Mouse (Mus musculus) CH12.LX (cell line): ENCODE results near the gene Gm2a. TPM values are rescaled to one million over a fixed set of nuclear protein-coding genes. Genes with fewer than 3 reads are reported as not detected.

Source experiments
- DNase-seq: peaks from one replicate; pipeline ENCODE4 v3.0.0-alpha.2; 2013; ENCODE audit errors: extremely low read depth
- H3K27ac ChIP-seq: 2 replicates; pipeline ENCODE4 v1.5.1; 2012; ENCODE audit warnings: low read depth, mild to moderate bottlenecking, control low read depth, moderate library complexity; ENCODE audit not compliant: insufficient read depth
- H3K27me3 ChIP-seq: replicated peaks from 2 replicates; pipeline ENCODE3; 2012; ENCODE audit warnings: inconsistent platforms
- H3K36me3 ChIP-seq, 2 experiments: replicated peaks in 1 of 2; 2 replicates each; pipeline versions ENCODE3 to v1.6.1; 2012; ENCODE audit warnings: inconsistent platforms in 1 of 2, low read length in 1 of 2, mild to moderate bottlenecking in 1 of 2, mixed read lengths in 1 of 2, moderate library complexity in 1 of 2; ENCODE audit not compliant: control insufficient read depth in 1 of 2, insufficient read depth in 1 of 2
- H3K4me1 ChIP-seq, 2 experiments: 2 replicates each; pipeline ENCODE4 v1.6.1; 2012; ENCODE audit warnings: inconsistent platforms in 1 of 2, moderate library complexity in 1 of 2; ENCODE audit not compliant: insufficient read depth in 2 of 2, control insufficient read depth in 1 of 2
- H3K4me2 ChIP-seq: 2 replicates; pipeline ENCODE4 v1.6.1; 2012; ENCODE audit warnings: low read depth, mild to moderate bottlenecking, control low read depth; ENCODE audit not compliant: poor library complexity, insufficient read depth, severe bottlenecking
- H3K4me3 ChIP-seq, 3 experiments: fragments of 150-350 bp in 1 of 3; sonication (generic) in 1 of 3; replicated peaks in 1 of 3; 2 replicates each; pipeline versions ENCODE3 to v1.5.1; 2011 to 2012; ENCODE audit warnings: low read depth in 2 of 3, low read length in 2 of 3, mild to moderate bottlenecking in 2 of 3, moderate library complexity in 2 of 3, control low read depth in 1 of 3, improper control_type of control experiment in 1 of 3, inconsistent platforms in 1 of 3, mixed read lengths in 1 of 3; ENCODE audit not compliant: poor library complexity in 1 of 3
- H3K79me2 ChIP-seq: replicated peaks from 2 replicates; pipeline ENCODE4 v1.6.1; 2012; ENCODE audit warnings: mild to moderate bottlenecking, moderate library complexity; ENCODE audit not compliant: control insufficient read depth, poor library complexity, insufficient read depth, severe bottlenecking; ENCODE audit errors: extremely low read depth
- H3K9ac ChIP-seq: 2 replicates; pipeline ENCODE4 v1.6.1; 2012; ENCODE audit warnings: low read depth, mild to moderate bottlenecking, control low read depth, moderate library complexity; ENCODE audit not compliant: insufficient read depth
- H3K9me3 ChIP-seq: replicated peaks from 2 replicates; pipeline ENCODE3; 2012; ENCODE audit warnings: low read length, inconsistent platforms, mixed read lengths
- BHLHE40 ChIP-seq: IDR thresholded peaks from 2 replicates; pipeline ENCODE4 v1.6.1; 2011; ENCODE audit warnings: mild to moderate bottlenecking, low read depth, low read length, improper control_type of control experiment
- CHD1 ChIP-seq: IDR thresholded peaks from 2 replicates; pipeline ENCODE4 v1.6.1; 2012; ENCODE audit warnings: low read depth, low read length, improper control_type of control experiment, inconsistent platforms
- CHD2 ChIP-seq: IDR thresholded peaks from 2 replicates; pipeline ENCODE4 v1.6.1; 2011; ENCODE audit warnings: low read length, improper control_type of control experiment
- CTCF ChIP-seq, 2 experiments: IDR thresholded peaks in 1 of 2; conservative IDR thresholded peaks in 1 of 2; 2 replicates each; pipeline ENCODE4 v1.5.1; 2011 to 2012; ENCODE audit warnings: low read depth in 2 of 2, low read length in 2 of 2, improper control_type of control experiment in 1 of 2, inconsistent platforms in 1 of 2, mild to moderate bottlenecking in 1 of 2, moderate library complexity in 1 of 2
- E2F4 ChIP-seq: IDR thresholded peaks from 2 replicates; pipeline ENCODE4 v1.6.1; 2011; ENCODE audit warnings: low read depth, low read length, improper control_type of control experiment; ENCODE audit not compliant: insufficient replicate concordance
- ELF1 ChIP-seq: IDR thresholded peaks from 2 replicates; pipeline ENCODE4 v1.6.1; 2014; ENCODE audit warnings: low read depth, mild to moderate bottlenecking, inconsistent platforms, low read length, improper control_type of control experiment
- EP300 ChIP-seq: IDR thresholded peaks from 2 replicates; pipeline ENCODE4 v1.6.1; 2011; ENCODE audit warnings: low read length, improper control_type of control experiment
- ETS1 ChIP-seq: conservative IDR thresholded peaks from 2 replicates; pipeline ENCODE4 v1.6.1; 2012; ENCODE audit warnings: low read depth, mild to moderate bottlenecking, inconsistent platforms, low read length, improper control_type of control experiment, moderate library complexity
- GABPA ChIP-seq: IDR thresholded peaks from 2 replicates; pipeline ENCODE4 v1.6.1; 2012; ENCODE audit warnings: low read depth, low read length, improper control_type of control experiment, inconsistent platforms; ENCODE audit not compliant: insufficient replicate concordance
- HCFC1 ChIP-seq: IDR thresholded peaks from 2 replicates; pipeline ENCODE4 v1.6.1; 2012; ENCODE audit warnings: low read depth, mild to moderate bottlenecking, inconsistent platforms, low read length, improper control_type of control experiment
- IRF4 ChIP-seq: IDR thresholded peaks from 2 replicates; pipeline ENCODE4 v1.6.1; 2014; ENCODE audit warnings: low read depth, mild to moderate bottlenecking, inconsistent platforms, low read length, improper control_type of control experiment
- JUN ChIP-seq: IDR thresholded peaks from 2 replicates; pipeline ENCODE4 v1.6.1; 2011; ENCODE audit warnings: low read depth, mild to moderate bottlenecking, low read length, improper control_type of control experiment, moderate library complexity; ENCODE audit not compliant: insufficient read depth
- JUND ChIP-seq: conservative IDR thresholded peaks from 2 replicates; pipeline ENCODE4 v1.6.1; 2011; ENCODE audit warnings: low read depth, low read length, improper control_type of control experiment
- KAT2A ChIP-seq: IDR thresholded peaks from 2 replicates; pipeline ENCODE4 v1.6.1; 2012; ENCODE audit warnings: low read length, improper control_type of control experiment, inconsistent platforms; ENCODE audit not compliant: insufficient replicate concordance
- MAFK ChIP-seq: IDR thresholded peaks from 2 replicates; pipeline ENCODE4 v1.6.1; 2011; ENCODE audit warnings: low read length, improper control_type of control experiment; ENCODE audit not compliant: insufficient replicate concordance
- MAX ChIP-seq: IDR thresholded peaks from 2 replicates; pipeline ENCODE4 v1.6.1; 2011; ENCODE audit warnings: low read length, improper control_type of control experiment
- MAZ ChIP-seq: IDR thresholded peaks from 2 replicates; pipeline ENCODE4 v1.6.1; 2012; ENCODE audit warnings: low read depth, mild to moderate bottlenecking, inconsistent platforms, low read length, improper control_type of control experiment, moderate library complexity
- MEF2A ChIP-seq: IDR thresholded peaks from 2 replicates; pipeline ENCODE4 v1.6.1; 2014; ENCODE audit warnings: low read depth, mild to moderate bottlenecking, inconsistent platforms, low read length, improper control_type of control experiment, borderline replicate concordance
- MYC ChIP-seq: IDR thresholded peaks from 2 replicates; pipeline ENCODE4 v1.6.1; 2011; ENCODE audit warnings: low read depth, mild to moderate bottlenecking, improper control_type of control experiment, low read length
- NRF1 ChIP-seq: IDR thresholded peaks from 2 replicates; pipeline ENCODE4 v1.6.1; 2014; ENCODE audit warnings: low read depth, mild to moderate bottlenecking, inconsistent platforms, low read length, improper control_type of control experiment, moderate library complexity
- POLR2AphosphoS2 ChIP-seq: IDR thresholded peaks from 2 replicates; pipeline ENCODE4 v1.6.1; 2011; ENCODE audit warnings: low read depth, low read length, improper control_type of control experiment
- SIN3A ChIP-seq: IDR thresholded peaks from 2 replicates; pipeline ENCODE4 v1.6.1; 2012; ENCODE audit warnings: low read length, improper control_type of control experiment, inconsistent platforms
- SMC3 ChIP-seq: IDR thresholded peaks from 2 replicates; pipeline ENCODE4 v1.6.1; 2011; ENCODE audit warnings: low read depth, low read length, improper control_type of control experiment
- TCF12 ChIP-seq: IDR thresholded peaks from 2 replicates; pipeline ENCODE4 v1.6.1; 2014; ENCODE audit warnings: low read depth, mild to moderate bottlenecking, inconsistent platforms, low read length, improper control_type of control experiment
- USF1 ChIP-seq: IDR thresholded peaks from 2 replicates; pipeline ENCODE4 v1.6.1; 2014; ENCODE audit warnings: low read depth, mild to moderate bottlenecking, inconsistent platforms, low read length, improper control_type of control experiment
- ZMIZ1 ChIP-seq: IDR thresholded peaks from 2 replicates; pipeline ENCODE4 v1.6.1; 2012; ENCODE audit warnings: low read depth, mild to moderate bottlenecking, inconsistent platforms, low read length, improper control_type of control experiment
- ZNF384 ChIP-seq: IDR thresholded peaks from 2 replicates; pipeline ENCODE4 v1.6.1; 2012; ENCODE audit warnings: low read depth, low read length, improper control_type of control experiment, inconsistent platforms
- dilution Hi-C: fragments of 300-500 bp; cut with MboI; formaldehyde crosslinking; loops from 2 replicates; pipeline ENCODE4 v1.14.3; 2020; ENCODE audit warnings: low sequenced_read_pairs; ENCODE audit not compliant: extremely low pct_unique_long_range_greater_than_20kb, extremely low pct_ligation_motif_present
- in situ Hi-C: fragments of 300-500 bp; cut with MboI; formaldehyde crosslinking; loops from 3 replicates; pipeline ENCODE4 v1.14.3; 2019; ENCODE audit warnings: low sequenced_read_pairs, low pct_ligation_motif_present, low pct_unique_long_range_greater_than_20kb, mixed read lengths
- polyA plus RNA-seq: library from polyadenylated mRNA; unstranded; fragments of >175 nt; gene quantifications from 2 replicates; pipeline ENCODE4 v1.2.1, GENCODE M21; 2012; ENCODE audit warnings: low read depth; ENCODE audit not compliant: insufficient read length
- total RNA-seq, 2 experiments: library from RNA; depleted of rRNA; stranded (reverse); fragments of 300-350 nt in 1 of 2; fragments of >200 nt in 1 of 2; gene quantifications; 2 replicates each; pipeline ENCODE4 v1.2.3; 2012 to 2014

Gene Gm2a
- total and polyA plus RNA-seq, 3 experiments, result 10.0 to 26.5 (median 25.6) TPM

DNA sequence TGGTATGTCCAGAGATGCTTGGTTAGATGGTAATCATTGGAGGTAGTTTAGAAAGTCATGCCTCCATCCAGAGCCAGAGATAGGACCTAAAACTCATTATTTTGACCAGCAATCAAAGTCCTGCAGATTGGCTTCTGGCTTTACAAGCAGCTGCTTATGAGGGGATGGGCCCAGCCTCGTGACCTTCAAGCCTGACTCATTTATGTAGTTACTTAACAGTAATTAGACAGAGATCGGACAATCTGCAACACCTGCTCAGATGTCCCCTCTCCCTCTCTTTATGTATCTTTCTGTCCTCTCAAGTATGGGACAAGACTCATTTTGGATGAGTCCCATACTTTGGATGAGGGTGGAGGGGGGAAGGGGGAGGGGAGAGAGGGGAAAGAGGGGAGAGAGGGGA lies 8.0 kb upstream of the Gm2a start:
- peaks cover 0 to 12% of the 10 kb centered on the region in 2 experiments; a peak in 3 of 4 replicates for H3K4me1 ChIP-seq
- TF ChIP-seq IRF4 (peak; percentile 90), USF1 (peak; percentile 17; the same call in 1 of the 2 replicates), ETS1 (peak; percentile 28; the same call in 1 of the 2 replicates), MAX (no peak), TCF12 (peak; percentile 68), MEF2A (0 out of 2 replicates have a peak, but pooled peaks have one; percentile 22), GABPA (no peak), SIN3A (no peak), HCFC1 (no peak), CHD1 (no peak), MYC (no peak), MAZ (no peak), ZMIZ1 (no peak), JUN (peak; percentile 62; the same call in 1 of the 2 replicates), MAFK (no peak), POLR2AphosphoS2 (no peak), SMC3 (no peak), CHD2 (peak; percentile 44; the same call in 1 of the 2 replicates), ZNF384 (no peak), ELF1 (no peak), KAT2A (no peak), JUND (peak; percentile 85), CTCF (conservative IDR thresholded peaks at IDR 0.05 in 1 of 2, IDR thresholded peaks at IDR 0.05 in 1 of 2; ENCODE audit: low read depth in 2 of 2, low read length in 2 of 2) (no peak), EP300 (peak; percentile 66), BHLHE40 (peak; percentile 67), E2F4 (no peak), NRF1 (no peak)
- no peak overlapping the region for H3K27ac ChIP-seq
- no peak overlapping the region for H3K9ac ChIP-seq
- H3K27me3 ChIP-seq, result no peaks in the 10 kb centered on the region
- dilution Hi-C loops (no loop called here), in situ Hi-C loops (loop anchor here (5.0 kb wide), 1 partner anchor 57 kb away; no protein-coding TSS in a partner anchor)
- H3K4me2 ChIP-seq, result no peak overlapping the region
- H3K4me3 ChIP-seq, result no peak overlapping the region
- H3K79me2 ChIP-seq, result no peaks in the 10 kb centered on the region
- no peaks in the 10 kb centered on the region for H3K36me3 ChIP-seq
- no peak for DNase-seq
- H3K9me3 ChIP-seq, result no peaks in the 10 kb centered on the region
